Mouse (Mus musculus) embryonic facial prominence, embryonic 11.5 days (tissue): ENCODE results near the gene Rad51c. TPM values are rescaled to one million over a fixed set of nuclear protein-coding genes. Genes with fewer than 3 reads are reported as not detected.
"Not testable (repeated sequence)": the region's sequence is repeated elsewhere in the genome, so short reads cannot be mapped to it uniquely, and the experiment has no call there.

ENCODE experiments used
- ATAC-seq: fragments of 200-750 bp; cut with Nextera tagmentation; replicated peaks from 2 replicates; pipeline ENCODE4 v1.8.0; 2017; ENCODE audit warnings: low read depth; ENCODE audit not compliant: insufficient number of reproducible peaks, low FRiP score, low TSS enrichment
- DNase-seq: peaks from one replicate; pipeline ENCODE4 v3.0.0-alpha.2; 2015; ENCODE audit warnings: low spot score
- H3K27ac ChIP-seq: fragments of 300-500 bp; sonication (generic); replicated peaks from 2 replicates; pipeline ENCODE4 v1.5.1; 2014; ENCODE audit warnings: mild to moderate bottlenecking, low read depth, low read length, control low read depth
- H3K27me3 ChIP-seq: fragments of 300-500 bp; sonication (generic); 2 replicates; pipeline ENCODE4 v1.6.1; 2014; ENCODE audit warnings: mild to moderate bottlenecking, low read length, moderate library complexity, mixed read lengths; ENCODE audit not compliant: control insufficient read depth, insufficient read depth
- H3K36me3 ChIP-seq: fragments of 300-500 bp; sonication (generic); replicated peaks from 2 replicates; pipeline ENCODE4 v1.6.1; 2014; ENCODE audit warnings: low read depth, mild to moderate bottlenecking, low read length, moderate library complexity, mixed read lengths; ENCODE audit not compliant: control insufficient read depth, insufficient read depth
- H3K4me1 ChIP-seq: fragments of 300-500 bp; sonication (generic); 2 replicates; pipeline ENCODE4 v1.6.1; 2014; ENCODE audit warnings: low read length, mixed read lengths; ENCODE audit not compliant: control insufficient read depth, insufficient read depth
- H3K4me2 ChIP-seq: fragments of 300-500 bp; sonication (generic); 2 replicates; pipeline ENCODE4 v1.6.1; 2014; ENCODE audit warnings: low read depth, mild to moderate bottlenecking, control low read depth, low read length, moderate library complexity
- H3K4me3 ChIP-seq: fragments of 300-500 bp; sonication (generic); 2 replicates; pipeline ENCODE4 v1.5.1; 2014; ENCODE audit warnings: low read depth, low read length, control low read depth
- H3K9ac ChIP-seq: fragments of 300-500 bp; sonication (generic); replicated peaks from 2 replicates; pipeline ENCODE4 v1.6.1; 2014; ENCODE audit warnings: mild to moderate bottlenecking, control low read depth, low read length
- H3K9me3 ChIP-seq: fragments of 300-500 bp; sonication (generic); replicated peaks from 2 replicates; pipeline ENCODE4 v1.6.1; 2016; ENCODE audit warnings: mild to moderate bottlenecking, low read length, inconsistent platforms, mixed read lengths; ENCODE audit not compliant: control insufficient read depth
- WGBS: fragments of 180-500 bp; shearing (Covaris S2); extraction: QIAGEN DNeasy Blood & Tissue Kit; methylation state at CpG from one replicate; pipeline ENCODE4 v1.1.7; 2014; 5-methylcytosine and 5-hydroxymethylcytosine counted together
- polyA plus RNA-seq: library from polyadenylated mRNA; unstranded; fragments of >200 nt; fragmentation: Nextera tagmentation; extraction: Ambion mirVana; gene quantifications from 2 replicates; pipeline ENCODE4 v1.2.1, GENCODE M21; 2014

The Rad51c gene
- polyA plus RNA-seq, 1 experiment from 2014 or later, result 13.5 TPM

GRCm38 (mm10) chr11:87439796-87440420 is 35.2 kb upstream of the Rad51c start:
- Histone ChIP-seq H3K27me3 (no peaks in the 10 kb centered on the region), H3K4me1 (no peaks in the 10 kb centered on the region), H3K4me3 (no peak overlapping the region), H3K4me2 (no peak overlapping the region), H3K36me3 (no peaks in the 10 kb centered on the region), H3K9me3 (no peaks in the 10 kb centered on the region), H3K27ac (no peak overlapping the region), H3K9ac (no peak overlapping the region)
- WGBS, result 89% methylated on average over 10 of the region's 10 CpGs
- no peak for DNase-seq
- ATAC-seq, result no peak

- no peaks in the 10 kb centered on the region for H3K4me1 ChIP-seq
- H3K27ac ChIP-seq, result no peak overlapping the region
- DNase-seq (no peak), ATAC-seq (no peak)
- no peak overlapping the region for H3K9ac ChIP-seq
- no peak overlapping the region for H3K4me2 ChIP-seq
- H3K36me3 ChIP-seq, result no peaks in the 10 kb centered on the region
- no peak overlapping the region for H3K4me3 ChIP-seq
- 57% methylated on average over 5 of the region's 5 CpGs for WGBS
- no peaks in the 10 kb centered on the region for H3K9me3 ChIP-seq
- H3K27me3 ChIP-seq, result no peaks in the 10 kb centered on the region
Measured at GRCm38 (mm10) chr11:87436326-87437232, 31.8 kb upstream of the Rad51c start.

GRCm38 (mm10) chr11:87435107-87435506 is 30.4 kb upstream of the Rad51c start:
- H3K27ac ChIP-seq, H3K4me3 ChIP-seq: not testable (repeated sequence)
- 89% methylated on average over 2 of the region's 2 CpGs for WGBS

GRCm38 (mm10) chr11:87432933-87433669 is 28.3 kb upstream of the Rad51c start:
- Histone ChIP-seq H3K9me3 (no peaks in the 10 kb centered on the region), H3K4me1 (no peaks in the 10 kb centered on the region), H3K9ac (no peak overlapping the region), H3K36me3 (no peaks in the 10 kb centered on the region), H3K4me3 (no peak overlapping the region), H3K27ac (no peak overlapping the region), H3K4me2 (no peak overlapping the region), H3K27me3 (no peaks in the 10 kb centered on the region)
- DNase-seq (no peak), ATAC-seq (no peak)
- 46% methylated on average over 6 of the region's 6 CpGs for WGBS

More at GRCm38 (mm10) chr11:87435107-87435506, 30.4 kb upstream of the Rad51c start:
- H3K9ac ChIP-seq, ATAC-seq, H3K27me3 ChIP-seq, H3K4me2 ChIP-seq, H3K9me3 ChIP-seq, H3K4me1 ChIP-seq, H3K36me3 ChIP-seq, DNase-seq: not testable (repeated sequence)

GRCm38 (mm10) chr11:87432447-87432846 is 27.7 kb upstream of the Rad51c start:
- no peak for DNase-seq
- 72% methylated on average over 1 of the region's 1 CpGs for WGBS
- no peak for ATAC-seq

GRCm38 (mm10) chr11:87431813-87432212 is 27.1 kb upstream of the Rad51c start:
- WGBS, result 92% methylated on average over 8 of the region's 8 CpGs
- not testable (repeated sequence) for DNase-seq, H3K36me3 ChIP-seq, H3K27ac ChIP-seq, ATAC-seq, H3K4me2 ChIP-seq, H3K9ac ChIP-seq, H3K4me3 ChIP-seq, H3K27me3 ChIP-seq, H3K4me1 ChIP-seq, H3K9me3 ChIP-seq

More at GRCm38 (mm10) chr11:87432447-87432846, 27.7 kb upstream of the Rad51c start:
- Histone ChIP-seq H3K4me3 (no peak overlapping the region), H3K27me3 (no peaks in the 10 kb centered on the region), H3K4me2 (no peak overlapping the region), H3K9ac (no peak overlapping the region), H3K4me1 (no peaks in the 10 kb centered on the region), H3K27ac (no peak overlapping the region), H3K36me3 (no peaks in the 10 kb centered on the region), H3K9me3 (no peaks in the 10 kb centered on the region)

GRCm38 (mm10) chr11:87430374-87430773 is 25.6 kb upstream of the Rad51c start:
- no peak for ATAC-seq

More at GRCm38 (mm10) chr11:87430374-87430773, 25.6 kb upstream of the Rad51c start:
- Histone ChIP-seq H3K4me1 (no peaks in the 10 kb centered on the region), H3K9ac (no peak overlapping the region), H3K27me3 (no peaks in the 10 kb centered on the region), H3K27ac (no peak overlapping the region), H3K4me3 (no peak overlapping the region), H3K4me2 (no peak overlapping the region), H3K9me3 (no peaks in the 10 kb centered on the region), H3K36me3 (no peaks in the 10 kb centered on the region)
- DNase-seq, result no peak
- 73% methylated on average over 2 of the region's 2 CpGs for WGBS
